Mouse (Mus musculus) R1 (cell line): ENCODE measurements at regions not wholly inside any gene's neighbourhood (a gene's known extent, or its start where the extent isn't known, plus 50 kb on each side); places are given as distances from the start of the nearest gene placed in this dataset.

Experiments
- DNase-seq: peaks from one replicate; pipeline ENCODE4 v3.0.0-alpha.2; 2018; ENCODE audit warnings: low read depth, low spot score

GRCm38 (mm10) chr19:51727665-51728064, 536.4 kb upstream of the Ins1 start:
- no peak for DNase-seq

- peak; percentile 96 for DNase-seq
These were observed 524.0 kb upstream of the Ins1 start for GRCm38 (mm10) chr19:51740071-51740470.

DNA sequence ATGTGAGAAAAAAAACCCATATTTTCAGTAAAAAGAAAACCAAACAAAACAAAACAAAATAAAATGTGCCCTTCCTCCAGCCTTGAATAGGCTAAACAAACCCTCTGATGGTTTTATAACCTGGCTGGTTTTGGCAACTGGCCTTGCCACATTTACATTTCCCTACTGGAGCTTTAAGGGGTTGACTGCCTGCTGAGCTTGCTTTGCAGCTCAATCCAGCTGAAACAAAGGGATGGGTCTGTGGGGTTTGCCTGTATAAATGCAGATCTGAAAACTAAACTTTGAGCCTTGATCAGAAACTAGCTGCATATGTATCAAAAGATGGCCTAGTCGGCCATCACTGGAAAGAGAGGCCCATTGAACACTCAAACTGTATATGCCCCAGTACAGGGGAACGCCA, 523.1 kb upstream of the Ins1 start:
- peak; percentile 94 for DNase-seq

- peak; percentile 88 for DNase-seq
These were observed 521.9 kb upstream of the Ins1 start for GRCm38 (mm10) chr19:51742211-51742610.

- no peak for DNase-seq
These were observed 490.1 kb upstream of the Ins1 start for GRCm38 (mm10) chr19:51773819-51774579.
